Mouse (Mus musculus) hindbrain, embryonic 10.5 days (tissue): ENCODE measurements at regions not wholly inside any gene's neighbourhood (a gene's known extent, or its start where the extent isn't known, plus 50 kb on each side); places are given as distances from the start of the nearest gene placed in this dataset.
"Not testable (repeated sequence)": the region's sequence is repeated elsewhere in the genome, so short reads cannot be mapped to it uniquely, and the experiment has no call there.

ENCODE experiments used
- DNase-seq: peaks from one replicate; pipeline ENCODE4 v3.0.0-alpha.2; 2017; ENCODE audit warnings: low spot score
- H3K27ac ChIP-seq: fragments of 300-500 bp; sonication (generic); 2 replicates; pipeline ENCODE4 v1.5.1; 2016; ENCODE audit warnings: mild to moderate bottlenecking, moderate library complexity
- H3K27me3 ChIP-seq: fragments of 300-500 bp; sonication (generic); 2 replicates; pipeline ENCODE4 v1.6.1; 2016; ENCODE audit warnings: mild to moderate bottlenecking; ENCODE audit not compliant: poor library complexity, insufficient read depth, severe bottlenecking
- H3K36me3 ChIP-seq: fragments of 300-500 bp; sonication (generic); 2 replicates; pipeline ENCODE4 v1.6.1; 2016; ENCODE audit warnings: mild to moderate bottlenecking, moderate library complexity
- H3K4me1 ChIP-seq: fragments of 300-500 bp; sonication (generic); replicated peaks from 2 replicates; pipeline ENCODE4 v1.6.1; 2016; ENCODE audit warnings: mild to moderate bottlenecking
- H3K4me3 ChIP-seq: fragments of 300-500 bp; sonication (generic); 2 replicates; pipeline ENCODE4 v1.5.1; 2016; ENCODE audit warnings: mild to moderate bottlenecking, moderate library complexity
- H3K9me3 ChIP-seq: fragments of 300-500 bp; sonication (generic); 2 replicates; pipeline ENCODE4 v1.6.1; 2016; ENCODE audit warnings: mild to moderate bottlenecking, moderate library complexity
- WGBS: fragments of 180-500 bp; shearing (Covaris S2); methylation state at CpG from one replicate; pipeline ENCODE4 v1.1.7; 2016; 5-methylcytosine and 5-hydroxymethylcytosine counted together

DNA sequence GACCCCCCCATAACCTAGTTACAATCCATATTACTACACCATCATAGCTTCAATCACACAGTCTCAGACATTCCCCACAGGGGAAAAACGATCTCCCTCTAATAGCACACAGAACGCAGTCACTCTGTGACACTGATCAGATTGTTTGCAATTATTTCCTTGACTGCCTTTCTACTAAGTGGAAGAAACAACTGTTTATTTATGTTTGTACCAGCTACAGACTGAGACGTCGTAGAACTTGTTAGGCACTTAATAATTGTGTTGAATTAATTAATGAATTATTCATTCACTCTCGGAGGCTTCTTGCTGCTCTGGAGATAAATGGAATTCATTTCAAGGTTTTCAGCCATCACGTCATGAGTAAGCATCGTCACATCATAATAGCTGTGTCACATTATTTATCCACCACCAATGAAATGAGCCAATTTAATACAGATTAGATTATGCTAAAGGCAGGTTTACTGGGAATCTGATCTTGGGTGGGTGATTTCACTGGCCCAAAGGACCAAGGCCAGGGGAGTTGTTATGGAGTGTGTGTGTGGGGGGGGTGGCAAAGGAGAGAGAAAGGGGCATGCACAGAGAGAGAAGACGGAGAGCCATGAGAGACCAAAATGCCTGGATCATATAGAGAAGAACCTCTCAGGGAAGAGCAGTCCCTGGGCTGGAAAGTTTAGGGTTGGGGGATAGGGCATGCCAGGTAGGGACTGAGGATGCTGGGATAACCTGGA lies 355.7 kb upstream of the Zwint start:
- H3K4me3 ChIP-seq, result no peak overlapping the region
- no peak overlapping the region for H3K27ac ChIP-seq
- H3K9me3 ChIP-seq, result no peaks in the 10 kb centered on the region
- no peaks in the 10 kb centered on the region for H3K27me3 ChIP-seq
- no peak for DNase-seq
- no peaks in the 10 kb centered on the region for H3K4me1 ChIP-seq
- H3K36me3 ChIP-seq, result no peaks in the 10 kb centered on the region
- 70% methylated on average over 8 of the region's 8 CpGs for WGBS

DNA sequence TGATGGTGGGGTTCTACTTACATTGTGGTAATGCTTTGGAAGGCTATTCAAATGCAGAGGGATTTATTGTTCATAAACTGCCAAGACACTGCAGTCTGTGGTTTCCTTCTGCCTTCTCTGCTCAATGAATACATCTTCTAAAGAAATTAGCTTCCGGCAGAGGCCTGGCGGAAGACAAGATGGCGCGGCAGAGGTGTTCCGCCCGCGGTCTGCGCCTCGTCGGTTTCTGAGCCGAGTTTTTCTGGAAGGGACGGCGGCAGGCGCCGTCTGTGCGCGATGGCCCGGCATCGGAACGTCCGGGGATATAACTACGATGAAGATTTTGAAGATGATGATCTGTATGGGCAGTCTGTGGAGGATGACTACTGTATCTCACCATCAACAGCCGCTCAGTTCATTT lies 345.6 kb upstream of the Zwint start:
- H3K9me3 ChIP-seq, H3K36me3 ChIP-seq, H3K4me3 ChIP-seq, H3K27ac ChIP-seq, H3K27me3 ChIP-seq, DNase-seq, H3K4me1 ChIP-seq: not testable (repeated sequence)
- WGBS, result 93% methylated on average over 23 of the region's 23 CpGs

DNA sequence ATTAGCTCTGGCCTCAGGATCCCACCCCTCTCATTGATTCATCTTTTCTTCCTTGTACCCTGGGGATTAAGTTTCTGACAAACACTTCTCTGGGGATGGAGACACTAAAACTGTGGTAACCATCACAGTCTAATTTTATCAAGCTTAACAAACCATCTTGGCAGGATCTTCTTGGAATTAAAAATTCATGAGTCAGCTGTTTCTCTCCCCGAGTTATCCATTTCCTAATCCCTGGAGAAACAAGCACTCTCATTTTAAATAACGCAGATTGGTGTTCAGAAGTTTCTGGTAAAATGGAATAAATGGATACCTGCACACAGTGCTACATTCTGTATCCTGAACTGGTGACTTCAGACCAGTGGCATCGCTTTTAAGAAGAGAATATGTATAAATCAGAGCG lies 336.3 kb upstream of the Zwint start:
- no peaks in the 10 kb centered on the region for H3K9me3 ChIP-seq
- no peak overlapping the region for H3K27ac ChIP-seq
- no peak for DNase-seq
- no peaks in the 10 kb centered on the region for H3K27me3 ChIP-seq
- no peaks in the 10 kb centered on the region for H3K36me3 ChIP-seq
- H3K4me3 ChIP-seq, result no peak overlapping the region
- 82% methylated on average over 4 of the region's 4 CpGs for WGBS
- no peaks in the 10 kb centered on the region for H3K4me1 ChIP-seq

DNA sequence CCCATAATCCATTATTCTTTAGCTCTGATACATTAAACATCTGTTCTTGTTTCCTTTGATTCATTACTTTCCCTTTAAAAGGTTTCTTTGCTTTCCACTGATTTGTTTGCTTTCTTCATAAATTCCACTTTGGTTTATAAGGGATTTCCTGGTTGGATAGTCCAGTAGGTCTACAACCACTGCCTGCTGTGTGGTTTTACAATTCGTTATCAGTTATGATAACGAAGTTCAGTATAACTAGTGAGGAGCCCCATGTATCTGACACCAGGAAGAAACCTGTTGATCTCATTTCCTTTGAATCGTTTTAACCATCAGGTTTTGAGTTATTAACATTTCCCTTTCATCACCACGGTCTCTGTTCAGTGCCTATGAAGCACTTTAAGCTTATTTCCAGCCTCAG lies 334.3 kb upstream of the Zwint start:
- H3K9me3 ChIP-seq, result no peaks in the 10 kb centered on the region
- WGBS, result 85% methylated on average over 4 of the region's 4 CpGs
- H3K4me3 ChIP-seq, result no peak overlapping the region
- H3K4me1 ChIP-seq, result no peaks in the 10 kb centered on the region
- H3K27me3 ChIP-seq, result no peaks in the 10 kb centered on the region
- H3K27ac ChIP-seq, result no peak overlapping the region
- H3K36me3 ChIP-seq, result no peaks in the 10 kb centered on the region
- DNase-seq, result no peak

DNA sequence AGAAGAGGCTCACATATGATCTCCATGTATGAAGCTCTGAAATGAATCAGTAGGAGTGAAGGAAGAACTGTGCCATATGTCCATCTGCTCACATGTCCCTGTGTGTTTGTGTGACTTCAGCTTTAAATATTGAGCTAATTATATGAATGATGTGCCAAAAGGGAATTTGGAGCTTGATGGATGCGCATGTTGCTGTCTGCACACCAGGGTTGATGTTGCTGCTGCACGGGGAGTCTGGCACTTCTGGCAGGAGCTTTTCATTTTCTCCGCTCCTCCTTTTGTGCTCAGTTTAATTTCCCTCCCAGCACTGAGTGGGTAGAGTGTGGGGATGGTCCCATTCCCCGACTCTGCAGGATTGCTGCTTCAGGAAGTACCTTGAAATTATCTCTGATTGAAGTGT lies 328.0 kb upstream of the Zwint start:
- Histone ChIP-seq H3K36me3 (no peaks in the 10 kb centered on the region), H3K9me3 (no peaks in the 10 kb centered on the region), H3K27ac (peak overlapping the region; percentile 62; the same call in 1 of the 2 replicates), H3K4me1 (peaks cover 15% of the 10 kb centered on the region), H3K27me3 (no peaks in the 10 kb centered on the region), H3K4me3 (no peak overlapping the region)
- DNase-seq, result no peak
- 51% methylated on average over 4 of the region's 4 CpGs for WGBS

DNA sequence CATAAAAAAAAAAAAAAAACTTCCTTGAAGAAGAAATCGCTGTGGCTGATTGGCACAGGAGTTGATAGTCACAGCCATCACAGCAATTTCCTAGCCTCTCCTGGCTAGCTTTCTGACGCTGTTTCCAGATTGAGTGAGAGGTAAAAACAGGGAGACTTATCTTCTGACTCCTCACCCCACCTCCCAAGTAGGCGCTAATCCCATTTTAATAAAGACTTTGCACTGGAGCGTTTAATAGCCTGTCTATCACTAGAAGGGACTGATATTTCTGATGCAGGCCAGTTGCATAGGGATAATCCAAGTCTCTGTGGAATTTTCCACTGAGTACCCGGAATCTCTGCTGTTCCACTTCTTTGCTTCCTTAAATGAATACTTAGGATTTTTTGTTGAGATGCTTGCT lies 307.4 kb upstream of the Zwint start:
- WGBS, result 77% methylated on average over 5 of the region's 5 CpGs
- H3K27me3 ChIP-seq, result no peaks in the 10 kb centered on the region
- H3K36me3 ChIP-seq, result no peaks in the 10 kb centered on the region
- H3K27ac ChIP-seq, result no peak overlapping the region
- no peak for DNase-seq
- no peaks in the 10 kb centered on the region for H3K4me1 ChIP-seq
- no peaks in the 10 kb centered on the region for H3K9me3 ChIP-seq
- H3K4me3 ChIP-seq, result no peak overlapping the region

DNA sequence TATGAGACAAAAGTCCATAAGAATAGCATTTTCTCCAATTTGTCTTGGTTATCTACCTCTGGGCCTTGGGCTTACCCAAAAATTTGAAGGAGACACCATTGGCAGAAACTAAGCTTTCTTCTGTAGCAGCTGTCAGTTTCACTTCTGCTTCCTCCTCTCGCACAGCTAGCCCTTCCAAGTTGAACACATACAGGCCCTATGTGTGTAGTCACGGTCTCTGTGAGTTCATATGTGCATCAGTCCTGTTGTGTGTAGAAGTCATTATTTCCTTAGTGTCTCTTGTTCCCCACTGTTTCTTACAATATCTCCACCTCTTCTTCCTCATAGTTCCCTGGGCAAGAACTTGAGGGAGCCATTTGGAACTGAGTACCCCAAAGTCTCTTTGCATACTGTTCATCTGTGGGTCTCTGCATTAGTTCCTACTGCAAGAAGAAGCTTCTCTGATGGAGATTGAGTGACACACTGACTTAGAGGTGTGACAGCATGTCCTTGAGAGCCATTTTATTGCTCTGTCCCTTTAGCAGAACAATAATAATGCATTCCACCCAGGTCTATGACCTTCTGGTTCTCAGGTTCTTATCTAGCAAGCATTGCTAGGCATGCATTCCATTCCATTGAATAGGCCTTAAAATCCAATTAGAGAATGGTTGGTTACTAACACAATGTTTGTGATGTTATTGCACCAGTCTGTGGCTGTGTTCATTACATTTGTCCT lies 306.5 kb upstream of the Zwint start:
- no peak overlapping the region for H3K4me3 ChIP-seq
- no peaks in the 10 kb centered on the region for H3K27me3 ChIP-seq
- WGBS, result 93% methylated on average over 2 of the region's 2 CpGs
- H3K27ac ChIP-seq, result no peak overlapping the region
- no peaks in the 10 kb centered on the region for H3K9me3 ChIP-seq
- no peaks in the 10 kb centered on the region for H3K36me3 ChIP-seq
- no peak for DNase-seq
- H3K4me1 ChIP-seq, result no peaks in the 10 kb centered on the region

DNA sequence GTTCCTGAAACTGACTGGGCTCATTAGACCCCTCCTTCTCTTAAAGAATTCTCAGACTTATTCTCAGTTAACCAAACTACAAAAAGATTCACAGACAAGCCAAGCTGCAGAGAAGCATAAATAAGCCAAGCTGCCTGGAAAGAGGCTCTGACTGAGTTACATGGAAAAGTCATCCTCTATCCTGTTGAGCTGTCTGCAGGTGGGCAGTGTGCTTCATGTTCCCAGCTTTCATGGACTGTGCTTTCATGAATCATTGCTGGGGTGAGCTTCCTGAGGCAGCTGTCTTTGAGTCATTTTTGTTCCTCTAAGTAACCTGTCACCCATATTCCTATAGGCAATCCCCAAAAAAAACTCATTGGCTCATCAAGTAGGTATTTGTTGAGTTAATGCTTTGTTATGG lies 301.8 kb upstream of the Zwint start:
- Histone ChIP-seq H3K4me1 (no peaks in the 10 kb centered on the region), H3K27ac (no peak overlapping the region), H3K27me3 (no peaks in the 10 kb centered on the region), H3K4me3 (no peak overlapping the region), H3K9me3 (no peaks in the 10 kb centered on the region), H3K36me3 (no peaks in the 10 kb centered on the region)
- DNase-seq, result no peak

DNA sequence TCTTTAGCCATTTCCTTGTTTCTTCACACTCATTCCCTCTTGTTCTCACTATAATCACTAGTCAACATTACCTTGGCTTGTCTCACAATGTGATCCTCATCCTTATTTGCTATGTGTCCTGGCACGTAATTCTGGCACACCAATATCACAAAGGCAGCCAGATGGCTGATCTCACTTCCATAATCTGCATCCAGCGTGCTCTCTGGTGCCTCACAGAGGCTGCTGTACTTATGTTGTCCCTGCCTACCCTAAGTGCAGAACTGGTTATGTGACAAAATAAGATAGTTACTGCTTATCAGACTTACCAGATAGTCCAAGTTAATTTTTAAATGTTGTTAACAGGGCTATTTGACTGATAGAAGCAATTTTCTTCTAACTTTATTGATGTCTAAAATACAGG lies 301.1 kb upstream of the Zwint start:
- H3K27me3 ChIP-seq, result no peaks in the 10 kb centered on the region

DNA sequence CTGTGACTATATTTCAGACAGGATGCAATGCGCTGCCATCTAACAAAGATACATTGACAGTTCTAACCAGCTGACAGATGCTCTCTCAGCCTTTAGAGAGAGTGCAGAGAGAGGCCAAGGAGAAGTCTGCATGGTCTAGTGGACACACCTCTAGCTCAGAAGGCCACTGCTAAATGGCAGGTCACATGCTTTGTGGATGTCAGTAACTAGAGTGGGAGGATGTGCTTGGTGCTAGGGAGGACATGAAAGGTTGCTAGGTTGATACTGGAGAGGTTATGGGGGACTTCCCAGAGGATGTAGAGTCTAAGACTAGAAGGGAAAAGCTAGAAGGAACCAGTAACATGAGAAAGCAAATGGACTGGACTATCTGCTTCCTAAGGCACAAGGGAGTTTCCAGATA lies 271.3 kb upstream of the Zwint start:
- no peaks in the 10 kb centered on the region for H3K4me1 ChIP-seq
- no peaks in the 10 kb centered on the region for H3K27me3 ChIP-seq
- H3K9me3 ChIP-seq, result no peaks in the 10 kb centered on the region
- no peaks in the 10 kb centered on the region for H3K36me3 ChIP-seq
- no peak overlapping the region for H3K27ac ChIP-seq
- 83% methylated on average over 1 of the region's 1 CpGs for WGBS
- no peak overlapping the region for H3K4me3 ChIP-seq
- DNase-seq, result no peak

More for the DNA sequence above, 301.1 kb upstream of the Zwint start:
- Histone ChIP-seq H3K9me3 (no peaks in the 10 kb centered on the region), H3K27ac (no peak overlapping the region), H3K4me3 (no peak overlapping the region), H3K4me1 (no peaks in the 10 kb centered on the region), H3K36me3 (no peaks in the 10 kb centered on the region)
- 86% methylated on average over 2 of the region's 2 CpGs for WGBS
- DNase-seq, result no peak

DNA sequence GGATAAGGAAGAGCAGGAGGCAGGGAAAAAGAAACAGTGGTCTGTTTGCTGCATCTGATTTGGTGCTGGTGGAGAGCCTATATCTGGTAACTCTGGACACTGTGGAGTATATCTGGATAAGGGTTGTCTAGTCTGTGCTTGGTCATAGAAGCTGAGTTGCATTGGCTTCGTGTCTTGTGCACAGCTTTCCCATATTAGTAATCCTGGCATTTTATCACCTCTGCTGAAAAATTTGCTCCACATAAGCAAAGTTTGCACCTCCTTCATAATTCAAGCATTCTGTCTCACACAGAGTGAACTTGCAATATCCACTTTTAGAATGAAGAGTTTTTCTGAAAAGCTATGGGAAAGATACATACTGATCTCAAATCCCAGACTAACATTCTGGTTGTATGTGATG lies 269.8 kb upstream of the Zwint start:
- no peak overlapping the region for H3K27ac ChIP-seq
- 76% methylated on average over 1 of the region's 1 CpGs for WGBS
- no peaks in the 10 kb centered on the region for H3K36me3 ChIP-seq
- no peaks in the 10 kb centered on the region for H3K27me3 ChIP-seq
- H3K4me3 ChIP-seq, result no peak overlapping the region
- H3K9me3 ChIP-seq, result no peaks in the 10 kb centered on the region
- H3K4me1 ChIP-seq, result no peaks in the 10 kb centered on the region
- no peak for DNase-seq

DNA sequence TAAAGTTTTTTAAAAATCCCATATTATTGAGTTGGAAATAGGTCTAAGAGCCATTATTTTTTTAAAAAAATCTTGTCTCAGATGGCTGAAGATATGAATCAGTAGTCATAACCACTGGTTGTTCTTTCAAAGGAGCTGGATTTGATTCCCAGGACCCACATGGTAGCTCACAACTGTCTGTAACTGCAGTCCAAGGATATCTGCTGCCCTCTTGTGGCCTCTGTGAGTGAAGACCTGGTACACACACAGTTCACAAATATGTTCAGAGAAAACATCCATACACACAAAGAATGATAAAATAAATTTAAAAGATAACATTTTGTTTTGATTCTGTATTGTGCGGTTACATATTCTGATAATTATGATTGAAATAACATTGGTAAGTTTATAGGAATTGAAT lies 263.2 kb upstream of the Zwint start:
- Histone ChIP-seq H3K9me3 (0 out of 2 replicates have a peak, but pooled peaks cover 2% of the 10 kb centered on the region), H3K27me3 (no peaks in the 10 kb centered on the region), H3K4me1 (no peaks in the 10 kb centered on the region), H3K36me3 (no peaks in the 10 kb centered on the region), H3K27ac (no peak overlapping the region), H3K4me3 (no peak overlapping the region)
- WGBS, result 95% methylated on average over 1 of the region's 1 CpGs
- no peak for DNase-seq

DNA sequence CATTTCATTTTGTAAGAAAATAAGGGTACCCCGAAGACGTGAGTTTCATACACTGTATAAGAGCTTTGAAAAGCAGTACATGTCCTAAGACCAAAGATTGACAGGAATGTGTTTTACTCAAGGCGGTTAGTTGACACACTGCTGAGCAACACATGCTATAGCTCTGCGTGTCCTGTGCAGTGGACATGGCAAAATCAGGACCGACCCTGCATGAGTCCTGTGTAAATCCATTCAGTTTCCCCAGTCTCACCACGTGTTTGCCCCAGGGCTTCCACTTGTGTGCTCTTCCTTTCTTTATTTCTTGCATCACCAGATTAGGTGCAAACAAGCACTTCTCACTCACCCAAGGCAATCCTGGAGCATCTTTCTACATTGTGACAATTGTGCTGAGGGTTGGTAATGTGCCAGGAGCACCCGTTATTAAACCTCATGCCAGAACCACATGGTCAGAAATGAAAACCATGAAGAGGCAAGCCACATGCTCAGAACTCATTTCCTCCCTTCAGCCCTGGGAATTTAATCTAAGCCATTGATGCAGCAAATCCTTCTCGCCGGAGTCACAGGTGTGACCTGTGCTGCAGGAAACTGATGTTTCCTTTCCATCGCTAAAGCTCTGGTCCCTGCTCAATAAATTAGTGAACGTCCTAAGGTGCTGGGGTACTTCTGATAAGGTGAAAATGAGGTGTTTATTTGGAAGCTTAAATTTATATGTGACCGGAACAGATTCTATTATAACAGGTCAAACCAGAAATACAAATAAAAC lies 261.2 kb upstream of the Zwint start:
- DNase-seq, result no peak
- no peaks in the 10 kb centered on the region for H3K36me3 ChIP-seq
- no peaks in the 10 kb centered on the region for H3K4me1 ChIP-seq
- H3K27ac ChIP-seq, result no peak overlapping the region
- no peak overlapping the region for H3K4me3 ChIP-seq
- H3K9me3 ChIP-seq, result 0 out of 2 replicates have a peak, but pooled peaks cover 2% of the 10 kb centered on the region
- no peaks in the 10 kb centered on the region for H3K27me3 ChIP-seq
- 91% methylated on average over 12 of the region's 12 CpGs for WGBS
